Mouse (Mus musculus) colon, adult 2 months (tissue): ENCODE data around the gene Tmem135. TPM values are rescaled to one million over a fixed set of nuclear protein-coding genes. Genes with fewer than 3 reads are reported as not detected.

ENCODE experiments used
- polyA plus RNA-seq: library from polyadenylated mRNA; depleted of rRNA; stranded (reverse); fragments of >200 nt; gene quantifications from 2 replicates; pipeline ENCODE4 v1.2.3, GENCODE M21; 2012; rRNA removed

Gene Tmem135
- polyA plus RNA-seq = 42.8 and 53.3 TPM in 2 replicates

GRCm38 (mm10) chr7:89404081-89404733 is at the start of gene Tmem135, which contains the start of gene Fzd4:
Gene Tmem135, minus strand, starts transcription at chr7:89404222.
Gene Fzd4, plus strand, starts transcription at chr7:89404355.

Other genes with a start within 250 kb of the Tmem135 start
- gene Fzd4, start 133 bp upstream of the Tmem135 start, polyA plus RNA-seq = 4.5 and 4.7 TPM in 2 replicates
- gene Prss23, start 123.0 kb upstream of the Tmem135 start, polyA plus RNA-seq = 73.9 and 83.7 TPM in 2 replicates
- gene Me3, start 228.2 kb upstream of the Tmem135 start, polyA plus RNA-seq = 2.4 and 2.8 TPM in 2 replicates